Comparison of ENCODE assay signal across 12 mouse cellular contexts in genomic region chr8:88305814-88306213, GRCm38 (mm10). TPM values are rescaled to one million over a fixed set of nuclear protein-coding genes. Genes with fewer than 3 reads are reported as not detected.
DNase-seq lines count a peak whose midpoint lies in the region; ATAC-seq lines count a peak whose summit lies in the region.
"Had no signal": no experiment of that assay in that cellular context is flagged by ENCODE, and none has a peak within 500 bp of the region (broad histone marks: within the 10 kb centered on the region; RNA-seq: fewer than 3 reads in every experiment).

No protein-coding gene starts in this region.

- peak; percentile 96 for ATAC-seq in activated CD4-positive, CD25-positive, alpha-beta regulatory T cell, adult 4 months
- peak; percentile 37; the same call in 1 of the 2 replicates for ATAC-seq in monocyte, adult 5-6 weeks (replicated peaks; ENCODE audit: insufficient number of reproducible peaks, low FRiP score, low TSS enrichment, poor library complexity, severe bottlenecking)
- ATAC-seq: intestine, postnatal 0 days had no signal

- DNase-seq in thymus, postnatal 0 days (ENCODE audit: low spot score), result peak; percentile 59
- DNase-seq in thymus, postnatal 10 days (ENCODE audit: low spot score in 2 of 2), result no peak
- DNase-seq in thymus, postnatal 36 days, result peak; percentile 46 to 64
- no peak for DNase-seq in heart, adult 9 months (ENCODE audit: low spot score in 2 of 2)
- no peak for DNase-seq in cerebellum, adult 11 months
- no peak for DNase-seq in urinary bladder, postnatal 25 days (ENCODE audit: low spot score)
- DNase-seq: cerebellum, adult 9-10 months; layer of hippocampus, adult 9-11 months; right cerebral cortex, postnatal 4 days had no signal

RNA-seq across cellular contexts. Expression of gene Adcy7, which starts 33.6 kb away (rescaled TPM):
- 16.2 and 21.1 TPM in 2 replicates for polyA plus RNA-seq in thymus, postnatal 0 days (2015; fragmentation: Nextera tagmentation; extraction: Ambion mirVana)
- 10 to 100 TPM; 71.1 to 90.3 TPM for polyA plus RNA-seq in activated CD4-positive, CD25-positive, alpha-beta regulatory T cell, adult 4 months (2017; shearing (Covaris generic))
- 154 to 221 TPM (median 156 TPM) in 3 replicates for total RNA-seq in monocyte, adult 5-6 weeks (2017)

RNA-seq across cellular contexts. Expression of gene Brd7, which starts 56.2 kb away (rescaled TPM):
- polyA plus RNA-seq in thymus, postnatal 0 days (2015; fragmentation: Nextera tagmentation; extraction: Ambion mirVana), result 89.9 and 95.7 TPM in 2 replicates
- polyA plus RNA-seq in activated CD4-positive, CD25-positive, alpha-beta regulatory T cell, adult 4 months (2017; shearing (Covaris generic)), result 10 to 100 TPM; 43.8 to 57.1 TPM
- total RNA-seq in monocyte, adult 5-6 weeks (2017), result 64.0 to 69.8 TPM (median 69.1 TPM) in 3 replicates

Comparison
In these comparisons a context has a peak if more than half of its experiments do, and no peak if none do; other contexts are left out.
1. DNase-seq: peak in thymus, postnatal 0 days (single experiment) and thymus, postnatal 36 days (2 of 2); none in thymus, postnatal 10 days (0 of 2), heart, adult 9 months (0 of 2), cerebellum, adult 11 months (single experiment) and urinary bladder, postnatal 25 days (single experiment).